Mouse (Mus musculus): Measurements from ENCODE around the gene Ptgir.

DNA sequence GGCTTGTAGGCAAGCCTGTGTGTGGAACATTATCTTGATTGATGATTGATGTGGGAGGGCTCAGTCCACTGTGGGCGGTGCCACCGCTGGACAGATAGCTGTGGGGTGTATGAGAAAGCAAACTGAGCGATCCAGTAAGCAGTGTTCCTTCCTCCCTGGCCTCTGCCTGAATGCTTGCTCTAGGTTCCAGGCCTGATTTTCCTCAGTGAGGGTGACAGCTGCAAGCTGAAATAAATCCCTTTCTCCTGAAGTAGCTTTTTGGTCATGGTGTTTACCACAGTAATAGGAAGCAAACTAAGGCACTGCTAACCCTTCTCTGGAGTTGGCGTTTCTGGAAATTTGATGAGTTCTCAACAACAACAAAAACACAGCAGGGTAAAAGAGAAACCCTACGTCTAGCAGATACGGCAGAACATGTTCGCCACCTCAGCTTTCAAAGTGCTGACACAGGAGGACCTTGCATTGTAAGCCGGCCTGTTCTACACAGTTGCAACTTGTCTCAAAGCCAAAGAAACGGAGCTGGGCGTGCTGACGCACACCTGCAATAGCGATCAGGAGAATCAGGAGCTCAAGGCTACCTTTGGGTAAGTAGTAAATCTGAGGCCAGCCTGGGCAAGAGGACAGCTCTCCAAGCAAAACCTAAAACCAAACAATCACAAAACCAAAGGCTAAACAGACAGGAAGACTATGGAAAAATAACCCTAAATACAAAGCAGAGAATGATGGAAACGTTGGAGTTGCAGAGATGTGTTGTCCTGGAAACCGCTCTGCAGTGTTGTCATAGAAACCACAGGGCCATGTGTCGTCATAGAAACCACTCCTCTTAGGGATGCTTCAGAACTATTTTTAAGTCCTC lies 50.3 kb downstream of the Ptgir start:
- TF ChIP-seq POLR2A (IDR thresholded peaks at IDR 0.05; ENCODE audit: borderline replicate concordance, insufficient read depth, low read length) (no peak), CTCF (IDR thresholded peaks at IDR 0.05; ENCODE audit: borderline replicate concordance, insufficient read depth, low read depth, low read length) (no peak)
